Mouse (Mus musculus) CD4-positive, CD25-positive, alpha-beta regulatory T cell, adult 2 months (primary cell): ENCODE measurements at regions not wholly inside any gene's neighbourhood (a gene's known extent, or its start where the extent isn't known, plus 50 kb on each side); places are given as distances from the start of the nearest gene placed in this dataset.
A peak's percentile ranks its signal among the peaks of the same experiment; 100 is the strongest.

ENCODE experiments used
- DNase-seq: peaks from one replicate; pipeline ENCODE4 v3.0.0-alpha.2; 2012; ENCODE audit warnings: low read depth, low spot score

DNA sequence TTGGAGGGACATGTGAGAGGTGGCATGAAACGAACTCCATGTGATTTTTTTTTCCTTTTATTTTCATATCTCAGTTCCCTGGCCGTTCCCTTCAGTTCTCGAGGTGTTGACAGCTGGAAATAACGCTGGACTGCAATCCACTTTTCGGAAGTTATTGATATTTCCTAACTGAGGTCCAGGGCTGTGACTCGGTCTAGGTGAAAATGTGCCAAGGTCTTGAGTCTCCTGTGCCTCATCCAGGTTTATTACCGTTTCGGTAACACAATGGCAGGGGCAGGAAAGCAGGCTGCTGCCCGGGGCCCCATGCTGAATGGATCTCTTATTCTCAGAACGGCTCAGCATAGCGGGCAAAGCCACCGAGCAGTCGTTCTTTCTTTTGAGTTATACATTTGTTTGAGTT is 844.7 kb upstream of the Car8 start:
- DNase-seq, result no peak

DNA sequence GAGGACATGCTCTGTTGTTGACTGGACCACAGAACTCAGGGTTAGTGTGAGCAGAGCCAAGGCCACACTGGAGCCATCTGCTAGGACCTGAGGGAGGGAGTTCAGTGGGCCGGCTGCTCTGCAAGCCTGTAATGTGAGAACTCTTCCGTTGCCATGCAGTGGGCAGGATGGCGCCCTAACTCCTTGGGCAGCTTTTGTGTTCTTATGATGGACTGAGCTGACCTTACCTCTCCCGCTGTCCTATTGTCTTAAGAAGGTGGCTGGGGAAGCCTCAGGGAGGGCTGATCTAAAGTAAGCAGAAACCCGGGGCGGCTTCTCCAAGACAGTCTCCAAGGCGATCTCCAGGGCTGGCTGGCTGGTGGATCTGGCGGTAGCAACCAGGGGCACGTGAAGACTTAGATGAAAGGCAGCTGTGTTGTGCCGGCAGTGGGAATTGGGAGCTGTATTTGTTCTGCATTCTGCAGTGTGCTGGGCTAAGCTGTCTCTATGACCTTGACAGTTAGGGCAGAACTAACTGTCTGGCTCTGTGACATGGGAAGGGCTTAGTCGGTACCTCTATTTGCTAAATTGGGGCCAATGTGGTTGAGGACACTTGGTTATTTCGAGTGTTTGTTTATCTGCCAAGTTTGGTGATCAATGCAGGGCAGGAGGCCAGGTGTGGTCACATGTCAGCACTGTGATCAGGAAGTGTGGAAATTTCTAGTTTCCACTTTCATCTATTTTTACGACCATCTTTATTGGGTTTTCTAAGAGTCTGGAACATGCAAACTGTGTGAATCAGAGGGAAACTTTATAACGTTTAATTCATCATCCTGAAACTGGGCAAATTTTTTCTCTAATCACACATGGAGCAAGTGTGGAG is 843.1 kb upstream of the Car8 start:
- DNase-seq, result no peak

- DNase-seq, result no peak
These were observed 842.1 kb upstream of the Car8 start for GRCm38 (mm10) chr4:9080821-9081493.

DNA sequence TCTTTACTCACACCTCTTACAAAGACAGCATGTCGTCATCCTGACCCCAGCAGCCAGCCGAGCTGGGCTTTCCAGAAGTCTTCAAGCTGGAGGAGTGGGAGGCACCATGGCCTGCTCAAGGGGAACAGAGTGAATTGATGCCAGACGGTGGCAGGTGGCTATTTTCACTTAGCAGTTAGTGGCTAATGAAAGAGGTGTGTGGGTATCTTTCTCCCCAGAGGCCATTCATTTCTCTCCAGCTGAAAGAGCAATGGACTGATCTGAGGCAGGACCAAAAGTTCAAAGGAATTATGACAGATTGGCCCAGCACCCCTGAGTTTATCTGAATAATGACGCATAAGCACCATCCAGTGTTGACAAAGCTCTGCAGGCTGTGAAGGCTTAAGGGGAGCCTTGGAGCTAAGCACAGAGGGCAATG is 841.0 kb upstream of the Car8 start:
- no peak for DNase-seq

DNA sequence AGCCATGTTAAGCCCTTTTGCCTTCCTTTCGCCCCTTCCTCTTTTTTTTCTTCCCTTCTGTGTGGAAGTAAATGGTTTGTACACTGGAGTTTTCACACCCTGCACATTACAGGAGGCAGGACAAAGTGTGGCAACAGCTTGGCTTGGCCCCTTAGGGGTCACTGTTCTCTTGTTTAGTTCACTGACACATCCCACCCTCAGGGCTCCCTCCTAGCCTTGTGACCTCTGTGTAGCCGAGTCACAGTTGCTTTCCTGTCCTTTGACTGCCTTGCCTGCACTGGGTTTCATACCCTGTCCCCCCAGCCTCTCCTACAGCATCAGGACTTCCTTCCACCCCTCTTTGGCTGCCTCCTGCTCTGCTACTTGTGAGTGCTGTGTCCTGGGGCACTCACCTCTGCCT is 835.6 kb upstream of the Car8 start:
- DNase-seq, result no peak

DNA sequence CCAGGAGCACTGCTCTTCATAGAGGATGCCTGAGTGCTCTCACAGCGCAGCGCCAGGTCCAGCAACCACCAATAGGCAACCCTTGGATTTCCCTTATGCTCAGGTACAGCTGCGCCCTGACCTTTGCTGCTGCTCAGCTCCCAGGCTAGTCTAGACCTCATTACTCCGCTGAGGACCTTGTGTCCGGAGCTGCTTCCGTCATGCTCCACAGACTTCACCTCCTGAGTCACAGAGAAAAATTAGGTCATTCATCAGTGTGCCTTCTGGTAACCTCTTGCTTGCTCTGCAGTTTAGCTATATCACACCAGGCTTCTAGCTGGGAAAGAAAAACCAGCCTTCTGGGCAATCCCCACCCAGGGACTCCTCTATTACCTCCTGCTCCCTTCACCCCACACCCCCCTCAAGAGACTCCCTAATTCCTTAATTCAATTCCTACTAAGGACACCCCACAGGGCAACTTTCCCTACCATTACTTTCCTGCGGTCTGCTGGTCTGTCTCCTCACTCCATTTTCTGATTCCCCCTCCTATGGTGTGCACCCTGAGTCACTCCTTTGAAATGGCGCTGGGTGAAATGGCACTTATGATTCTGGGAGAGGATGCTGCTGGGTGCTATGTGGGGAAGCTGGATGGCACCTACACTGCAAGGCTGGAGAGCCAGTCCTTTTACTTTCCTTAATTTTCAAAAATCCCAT is 835.0 kb upstream of the Car8 start:
- no peak for DNase-seq

DNA sequence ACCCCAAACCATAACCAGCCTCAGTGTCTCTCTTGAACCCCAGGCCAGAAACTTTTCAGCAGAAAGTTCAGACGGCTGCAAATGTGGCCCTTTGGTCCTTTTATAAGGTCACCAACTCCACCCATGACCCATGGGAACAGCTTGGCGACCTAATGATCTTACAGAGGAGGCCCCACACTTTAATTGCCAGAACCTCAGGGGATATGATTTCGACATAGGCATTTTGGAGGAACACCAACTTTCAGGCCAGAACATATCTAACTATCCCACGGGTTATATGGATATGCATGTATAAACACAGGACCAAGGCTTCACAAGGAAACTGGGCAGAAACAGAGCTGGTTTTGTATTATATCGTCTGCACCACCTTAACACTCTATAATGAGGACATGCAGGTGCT is 833.5 kb upstream of the Car8 start:
- DNase-seq, result no peak

GRCm38 (mm10) chr4:9067874-9068273 is 829.0 kb upstream of the Car8 start:
- no peak for DNase-seq

- DNase-seq, result peak; percentile 45
These were observed 827.4 kb upstream of the Car8 start for GRCm38 (mm10) chr4:9065981-9066815.

- no peak for DNase-seq
These were observed 823.1 kb upstream of the Car8 start for GRCm38 (mm10) chr4:9061941-9062340.

GRCm38 (mm10) chr4:9060221-9060620 is 821.4 kb upstream of the Car8 start:
- DNase-seq, result no peak

DNA sequence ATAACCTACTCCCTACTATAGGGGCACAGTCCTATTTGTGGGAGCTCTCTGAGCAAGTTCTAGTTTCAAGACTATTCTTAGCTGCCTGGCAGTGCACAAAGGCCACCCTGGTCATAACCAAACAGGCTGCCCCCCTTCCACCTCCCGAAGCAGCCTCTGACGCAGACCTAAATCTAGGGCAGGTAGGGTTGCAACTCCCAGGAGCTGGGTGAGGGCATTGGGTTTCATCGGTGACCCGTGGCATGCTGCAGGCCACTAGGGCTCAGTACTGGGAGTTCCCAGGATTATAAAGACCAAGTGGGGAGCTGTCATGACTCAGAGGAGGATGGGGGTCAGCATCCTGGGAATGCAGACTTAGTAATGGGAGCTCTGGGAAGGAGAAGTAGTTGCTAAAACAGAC is 818.8 kb upstream of the Car8 start:
- DNase-seq, result no peak

DNA sequence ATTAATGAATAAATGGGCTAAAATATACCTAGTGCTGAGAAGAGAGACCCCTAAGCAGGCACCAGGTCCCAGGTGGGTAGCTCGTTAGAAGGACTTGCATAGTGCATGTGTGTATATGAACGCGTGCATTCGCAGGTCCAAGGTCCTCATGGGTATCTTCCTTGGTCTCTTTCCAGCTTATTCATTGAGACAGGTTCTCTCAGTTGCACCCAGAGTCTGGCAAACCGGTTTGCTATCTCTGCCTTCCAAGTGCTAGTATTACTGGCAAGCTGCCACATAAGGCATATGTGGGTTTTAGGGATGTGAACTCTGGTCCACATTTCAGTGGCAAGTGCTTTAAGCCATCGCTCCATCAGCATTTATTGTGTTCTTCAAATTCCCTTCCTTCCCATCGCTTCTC is 818.3 kb upstream of the Car8 start:
- DNase-seq, result no peak

GRCm38 (mm10) chr4:9055876-9056275 is 817.0 kb upstream of the Car8 start:
- no peak for DNase-seq

GRCm38 (mm10) chr4:9055266-9055820 is 816.5 kb upstream of the Car8 start:
- no peak for DNase-seq

DNA sequence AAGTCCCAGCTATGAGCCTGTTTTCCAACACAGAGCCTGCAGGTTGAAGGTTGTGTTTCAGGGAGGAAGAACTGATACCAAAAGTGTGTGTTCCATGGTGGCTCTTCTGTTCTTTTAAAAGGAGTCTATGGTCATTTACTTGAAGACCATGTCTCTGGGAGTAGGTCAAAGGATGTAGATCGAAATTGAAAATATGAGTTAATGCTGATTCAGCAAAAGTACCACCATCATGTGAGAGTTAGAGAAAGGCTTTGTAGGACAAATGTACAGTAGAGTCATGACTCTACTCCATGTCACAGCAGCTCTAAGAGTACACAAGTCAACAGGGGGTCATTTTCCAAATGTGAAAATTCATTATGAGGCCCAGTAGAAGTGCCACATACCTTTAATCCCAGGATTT is 810.0 kb upstream of the Car8 start:
- no peak for DNase-seq

DNA sequence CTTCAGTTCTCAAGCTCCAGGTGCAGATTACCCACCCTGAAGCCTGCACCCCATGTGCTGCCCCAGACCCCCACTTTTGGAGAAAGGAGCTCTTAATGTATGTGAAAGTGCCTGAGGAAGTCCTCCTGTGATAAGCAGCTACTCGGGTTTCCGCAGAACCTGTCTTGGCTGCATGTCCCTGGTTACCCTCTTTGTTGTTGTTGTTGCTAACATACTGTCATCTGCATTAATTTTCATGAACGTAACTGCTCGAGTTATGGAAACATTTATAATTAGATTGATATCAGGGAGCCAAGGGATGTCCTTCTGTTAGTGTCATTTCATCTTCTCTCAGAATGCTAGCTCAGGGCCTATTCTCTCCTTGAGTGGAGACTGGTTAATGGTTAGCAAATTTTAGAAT is 808.3 kb upstream of the Car8 start:
- no peak for DNase-seq

- no peak for DNase-seq
These were observed 807.6 kb upstream of the Car8 start for GRCm38 (mm10) chr4:9046436-9046835.

GRCm38 (mm10) chr4:9046030-9046429 is 807.2 kb upstream of the Car8 start:
- DNase-seq, result no peak

GRCm38 (mm10) chr4:9036005-9036404 is 797.2 kb upstream of the Car8 start:
- no peak for DNase-seq

- no peak for DNase-seq
These were observed 796.5 kb upstream of the Car8 start for GRCm38 (mm10) chr4:9035350-9035749.
